Mouse (Mus musculus) 3T3-L1 (cell line): ENCODE measurements around the gene Gm29427.
"Not testable (repeated sequence)": the region's sequence is repeated elsewhere in the genome, so short reads cannot be mapped to it uniquely, and the experiment has no call there.

Experiments used
- DNase-seq: peaks from one replicate; pipeline ENCODE4 v3.0.0-alpha.2; 2015; ENCODE audit warnings: low read depth, low spot score

The Gm29427 gene

GRCm38 (mm10) chr1:130678551-130678950 lies 37.0 kb downstream of the Gm29427 start:
- no peak for DNase-seq

- not testable (repeated sequence) for DNase-seq
Observed at GRCm38 (mm10) chr1:130663576-130663975, 52.0 kb downstream of the Gm29427 start.

- DNase-seq: no peak
Observed at GRCm38 (mm10) chr1:130661454-130661853, 54.1 kb downstream of the Gm29427 start, which contains the start of gene C4bp. C4bp (minus strand) TSS chr1:130661632.

GRCm38 (mm10) chr1:130659641-130660040 lies 56.0 kb downstream of the Gm29427 start:
- DNase-seq: not testable (repeated sequence)

GRCm38 (mm10) chr1:130644103-130644502 lies 71.5 kb downstream of the Gm29427 start:
- DNase-seq: no peak

- no peak for DNase-seq
Observed at GRCm38 (mm10) chr1:130640967-130641366, 74.6 kb downstream of the Gm29427 start.

GRCm38 (mm10) chr1:130633761-130634410 lies 81.7 kb downstream of the Gm29427 start:
- peak; percentile 63 for DNase-seq

GRCm38 (mm10) chr1:130633316-130633715 lies 82.3 kb downstream of the Gm29427 start:
- DNase-seq: no peak

- DNase-seq: no peak
Observed at GRCm38 (mm10) chr1:130629521-130629920, 86.1 kb downstream of the Gm29427 start, which contains the start of gene Zp3r. Zp3r (minus strand) TSS chr1:130629621.
